Mouse (Mus musculus) lung, adult 10 weeks (tissue): ENCODE measurements around the gene Rpf1. TPM values are rescaled to one million over a fixed set of nuclear protein-coding genes. Genes with fewer than 3 reads are reported as not detected.

Experiments used
- polyA plus RNA-seq: library from polyadenylated mRNA; stranded (reverse); fragments of 350-450 nt; fragmentation: Illumina TruSeq; extraction: RNeasy Lipid Tissue Mini Kit (QIAGEN cat#74804); gene quantifications from one replicate; pipeline ENCODE4 v1.2.3, GENCODE M21; 2014; ENCODE audit warnings: low read depth, low replicate concordance; ENCODE audit not compliant: insufficient read depth

Gene Rpf1
- 32.4 TPM for polyA plus RNA-seq

GRCm38 (mm10) chr3:146520798-146521651 is at the start of gene Rpf1:
TSS of gene Rpf1 (minus strand) at chr3:146521429.

GRCm38 (mm10) chr3:146570148-146570782 is 49.0 kb upstream of the Rpf1 start, which contains the start of gene Uox:
TSS of gene Uox (plus strand) at chr3:146570426.

GRCm38 (mm10) chr3:146499431-146500002 is 21.7 kb downstream of the Rpf1 start, which contains the start of the genes Spata1 and Gng5:
TSS of gene Spata1 (minus strand) at chr3:146499753.
TSS of gene Gng5 (plus strand) at chr3:146499807.

Other genes starting within 250 kb of the Rpf1 start
- gene Ssx2ip, start 116.8 kb downstream of the Rpf1 start, polyA plus RNA-seq: 8.8 TPM
- 7.6 TPM for gene Ctbs, start 71.6 kb downstream of the Rpf1 start, polyA plus RNA-seq
- 2.2 TPM for gene Spata1, start 21.7 kb downstream of the Rpf1 start, polyA plus RNA-seq
- 393 TPM for gene Gng5, start 21.6 kb downstream of the Rpf1 start, polyA plus RNA-seq
- 1.1 TPM for gene Uox, start 49.0 kb upstream of the Rpf1 start, polyA plus RNA-seq
- not detected for gene Dnase2b, start 94.2 kb upstream of the Rpf1 start, polyA plus RNA-seq
- not detected for gene 4930503B20Rik, start 129.9 kb upstream of the Rpf1 start, polyA plus RNA-seq
- gene Samd13, start 164.2 kb upstream of the Rpf1 start, polyA plus RNA-seq: 0.66 TPM